Mouse (Mus musculus): Measurements from ENCODE around the gene Fgf14.

Gene Fgf14

GRCm38 (mm10) chr14:123967996-123968395 lies 708.9 kb downstream of the Fgf14 start:
- H3K36me3 ChIP-seq (ENCODE audit: control insufficient read depth, insufficient read depth, low read length, poor library complexity, severe bottlenecking): no peaks in the 10 kb centered on the region
- no peaks in the 10 kb centered on the region for H3K27me3 ChIP-seq (ENCODE audit: control insufficient read depth, insufficient read depth, low read length, poor library complexity, severe bottlenecking)
- no peak for DNase-seq (ENCODE audit: low read depth, low spot score)

- Histone ChIP-seq H3K27me3 (ENCODE audit: control insufficient read depth, insufficient read depth, low read length, poor library complexity, severe bottlenecking) (no peaks in the 10 kb centered on the region), H3K36me3 (ENCODE audit: control insufficient read depth, insufficient read depth, low read length, poor library complexity, severe bottlenecking) (no peaks in the 10 kb centered on the region)
- DNase-seq (ENCODE audit: low read depth, low spot score): no peak
These were observed 710.4 kb downstream of the Fgf14 start for GRCm38 (mm10) chr14:123966531-123966930.
